Mouse (Mus musculus): Measurements from ENCODE around the gene Dap3.

DNA sequence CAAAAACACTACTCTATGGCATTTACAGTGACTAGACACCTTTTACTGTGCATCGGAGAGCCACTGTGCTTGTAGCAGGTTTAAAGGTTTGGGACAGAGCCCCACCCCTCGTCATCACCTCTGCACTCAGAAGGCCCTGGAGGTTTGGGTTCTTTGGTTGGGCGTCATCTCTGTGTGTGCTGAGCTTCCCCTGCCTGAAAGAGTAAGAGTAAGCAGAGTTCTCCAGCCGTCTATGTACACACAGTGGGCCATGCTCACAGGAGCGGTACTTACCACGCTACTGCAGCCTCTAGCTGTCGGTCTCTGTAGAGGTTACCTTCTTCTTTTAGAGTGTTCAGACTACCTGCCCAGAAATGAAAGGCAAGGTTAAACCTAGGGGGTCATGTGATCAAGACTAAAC is 38.4 kb downstream of the Dap3 start:
- TF ChIP-seq CTCF (IDR thresholded peaks at IDR 0.05; ENCODE audit: extremely low read depth, insufficient read depth, low read length) (no peak), POLR2A (IDR thresholded peaks at IDR 0.05; ENCODE audit: extremely low read depth, insufficient read depth, low read length) (no peak)

Data from cortical plate, adult 2 months (tissue).